Mouse (Mus musculus): ENCODE results near the gene Alkbh5. TPM values are rescaled to one million over a fixed set of nuclear protein-coding genes. Genes with fewer than 3 reads are reported as not detected.
"Not testable (repeated sequence)": the region's sequence is repeated elsewhere in the genome, so short reads cannot be mapped to it uniquely, and the experiment has no call there.

The Alkbh5 gene
- polyA plus RNA-seq, 1 experiment from 2014 or later, result 19.1 TPM

GRCm38 (mm10) chr11:60539540-60539939, 3.4 kb downstream of the Alkbh5 start:
- TF ChIP-seq CTCF (IDR thresholded peaks at IDR 0.05; ENCODE audit: low read depth), result no peak
- no peak for TF ChIP-seq EP300 (IDR thresholded peaks at IDR 0.05; ENCODE audit: low read depth)
- peaks cover 10% of the 10 kb centered on the region; the same call in 1 of the 2 replicates for H3K36me3 ChIP-seq (replicated peaks; ENCODE audit: insufficient read depth, low read length)
- DNase-seq (no peak), ATAC-seq (no peak)
- peak overlapping the region; percentile 98 for H3K4me2 ChIP-seq (ENCODE audit: low read depth, low read length)
- H3K27me3 ChIP-seq (ENCODE audit: insufficient read depth, low read length), result no peaks in the 10 kb centered on the region
- no peaks in the 10 kb centered on the region for H3K9me3 ChIP-seq (ENCODE audit: low read length)
- H3K9ac ChIP-seq (replicated peaks), result peak overlapping the region; percentile 70
- 6% methylated on average over 2 of the region's 2 CpGs for WGBS (ENCODE audit: insufficient replicate concordance)
- no peak overlapping the region for H3K27ac ChIP-seq (ENCODE audit: low read depth)
- H3K4me3 ChIP-seq (ENCODE audit: low read depth, low read length), result peak overlapping the region; percentile 64
- peaks cover 44% of the 10 kb centered on the region for H3K4me1 ChIP-seq (ENCODE audit: insufficient read depth)

GRCm38 (mm10) chr11:60540002-60540610, 3.9 kb downstream of the Alkbh5 start:
- peak overlapping the region; percentile 64 for H3K4me3 ChIP-seq (ENCODE audit: low read depth, low read length)
- H3K4me1 ChIP-seq (ENCODE audit: insufficient read depth), result peaks cover 48% of the 10 kb centered on the region
- H3K4me2 ChIP-seq (ENCODE audit: low read depth, low read length), result peak overlapping the region; percentile 98
- no peaks in the 10 kb centered on the region for H3K27me3 ChIP-seq (ENCODE audit: insufficient read depth, low read length)
- H3K27ac ChIP-seq (ENCODE audit: low read depth), result peak overlapping the region; percentile 30; the same call in 1 of the 2 replicates
- WGBS (ENCODE audit: insufficient replicate concordance), result 14% methylated on average over 4 of the region's 4 CpGs
- H3K9ac ChIP-seq (replicated peaks), result peak overlapping the region; percentile 53
- peaks cover 10% of the 10 kb centered on the region; the same call in 1 of the 2 replicates for H3K36me3 ChIP-seq (replicated peaks; ENCODE audit: insufficient read depth, low read length)
- TF ChIP-seq CTCF (IDR thresholded peaks at IDR 0.05; ENCODE audit: low read depth), result no peak
- no peak for TF ChIP-seq EP300 (IDR thresholded peaks at IDR 0.05; ENCODE audit: low read depth)
- ATAC-seq (no peak), DNase-seq (no peak)
- H3K9me3 ChIP-seq (ENCODE audit: low read length), result no peaks in the 10 kb centered on the region

GRCm38 (mm10) chr11:60540761-60541160, 4.6 kb downstream of the Alkbh5 start:
- no peak overlapping the region for H3K27ac ChIP-seq (ENCODE audit: low read depth)
- H3K4me2 ChIP-seq (ENCODE audit: low read depth, low read length), result peak overlapping the region; percentile 98
- H3K9ac ChIP-seq (replicated peaks), result peak overlapping the region; percentile 53
- no peaks in the 10 kb centered on the region for H3K9me3 ChIP-seq (ENCODE audit: low read length)
- H3K27me3 ChIP-seq (ENCODE audit: insufficient read depth, low read length), result no peaks in the 10 kb centered on the region
- no peak for ATAC-seq
- no peak for DNase-seq
- H3K36me3 ChIP-seq (replicated peaks; ENCODE audit: insufficient read depth, low read length), result peaks cover 10% of the 10 kb centered on the region; the same call in 1 of the 2 replicates
- 72% methylated on average over 2 of the region's 2 CpGs for WGBS (ENCODE audit: insufficient replicate concordance)
- peak overlapping the region; percentile 64 for H3K4me3 ChIP-seq (ENCODE audit: low read depth, low read length)
- TF ChIP-seq CTCF (IDR thresholded peaks at IDR 0.05; ENCODE audit: low read depth), result no peak
- TF ChIP-seq EP300 (IDR thresholded peaks at IDR 0.05; ENCODE audit: low read depth), result no peak
- peaks cover 48% of the 10 kb centered on the region for H3K4me1 ChIP-seq (ENCODE audit: insufficient read depth)

DNA sequence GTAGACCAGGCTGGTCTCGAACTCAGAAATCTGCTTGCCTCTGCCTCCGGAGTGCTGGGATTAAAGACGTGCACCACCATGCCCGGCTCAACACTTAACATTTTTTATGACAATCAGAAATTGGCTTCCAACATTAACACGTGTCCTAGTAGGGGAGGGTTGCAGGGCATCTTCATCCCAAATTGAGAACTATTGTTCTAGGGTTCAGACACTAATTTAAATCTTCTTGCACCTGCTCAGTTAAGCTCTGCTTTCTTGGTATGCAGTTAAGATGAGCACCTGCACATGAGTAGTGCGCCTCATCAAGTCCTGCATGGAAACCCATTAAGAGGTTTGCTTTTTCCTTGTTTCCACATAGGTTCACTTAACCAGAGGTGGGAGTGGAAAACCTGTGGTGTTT, 5.7 kb downstream of the Alkbh5 start:
- Histone ChIP-seq H3K4me1 (ENCODE audit: insufficient read depth) (peaks cover 40% of the 10 kb centered on the region), H3K9me3 (ENCODE audit: low read length) (no peaks in the 10 kb centered on the region), H3K4me2 (ENCODE audit: low read depth, low read length) (no peak overlapping the region), H3K27me3 (ENCODE audit: insufficient read depth, low read length) (no peaks in the 10 kb centered on the region), H3K36me3 (replicated peaks; ENCODE audit: insufficient read depth, low read length) (peaks cover 11% of the 10 kb centered on the region), H3K4me3 (ENCODE audit: low read depth, low read length) (no peak overlapping the region), H3K9ac (replicated peaks) (no peak overlapping the region), H3K27ac (ENCODE audit: low read depth) (no peak overlapping the region)
- TF ChIP-seq EP300 (IDR thresholded peaks at IDR 0.05; ENCODE audit: low read depth), result no peak
- WGBS (ENCODE audit: insufficient replicate concordance), result 86% methylated on average over 6 of the region's 6 CpGs
- DNase-seq (no peak), ATAC-seq (no peak)

DNA sequence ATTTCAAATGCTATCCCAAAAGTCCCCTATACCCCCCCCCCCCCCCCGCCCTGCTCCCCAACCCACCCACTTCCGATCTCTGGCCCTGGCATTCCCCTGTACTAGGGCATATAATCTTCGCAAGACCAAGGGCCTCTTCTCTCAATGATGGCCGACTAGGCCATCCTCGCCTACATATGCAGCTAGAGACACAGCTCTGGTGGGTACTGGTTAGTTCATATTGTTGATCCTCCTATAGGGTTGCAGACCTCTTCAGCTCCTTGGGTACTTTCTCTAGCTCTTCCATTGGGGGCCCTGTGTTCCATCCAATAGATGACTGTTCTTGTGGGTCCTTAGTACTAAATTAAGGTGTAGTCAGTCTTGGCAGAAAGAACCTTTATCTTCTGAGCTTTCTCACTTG, 7.0 kb downstream of the Alkbh5 start:
- DNase-seq, result not testable (repeated sequence)
- peaks cover 17% of the 10 kb centered on the region for H3K36me3 ChIP-seq (replicated peaks; ENCODE audit: insufficient read depth, low read length)

DNA sequence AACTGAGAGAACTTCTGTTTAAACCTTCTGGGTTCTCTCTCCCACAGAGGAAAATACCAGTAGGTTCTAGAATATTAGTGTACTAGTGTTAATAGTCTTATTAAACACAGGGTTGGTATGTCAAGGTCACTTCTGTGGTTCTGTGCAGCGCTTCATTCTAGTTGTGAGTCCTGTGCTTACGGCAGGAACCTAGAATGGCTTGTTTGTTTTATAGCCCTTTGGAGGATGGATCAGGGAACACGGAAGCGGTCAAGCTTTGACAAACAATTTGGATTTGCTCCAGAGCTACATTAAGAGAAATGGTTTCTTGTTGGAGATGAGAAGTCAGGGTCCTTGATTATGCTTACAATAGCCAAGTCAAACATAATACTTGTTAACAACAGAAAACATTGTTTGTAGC, 9.3 kb downstream of the Alkbh5 start:
- no peak overlapping the region for H3K9ac ChIP-seq (replicated peaks)
- no peak for DNase-seq
- no peak for ATAC-seq
- WGBS (ENCODE audit: insufficient replicate concordance), result 67% methylated on average over 4 of the region's 4 CpGs
- no peaks in the 10 kb centered on the region for H3K27me3 ChIP-seq (ENCODE audit: insufficient read depth, low read length)
- peaks cover 30% of the 10 kb centered on the region for H3K4me1 ChIP-seq (ENCODE audit: insufficient read depth)
- H3K36me3 ChIP-seq (replicated peaks; ENCODE audit: insufficient read depth, low read length), result peaks cover 31% of the 10 kb centered on the region
- H3K9me3 ChIP-seq (ENCODE audit: low read length), result no peaks in the 10 kb centered on the region
- H3K4me2 ChIP-seq (ENCODE audit: low read depth, low read length), result no peak overlapping the region
- no peak overlapping the region for H3K27ac ChIP-seq (ENCODE audit: low read depth)
- no peak overlapping the region for H3K4me3 ChIP-seq (ENCODE audit: low read depth, low read length)
- TF ChIP-seq EP300 (IDR thresholded peaks at IDR 0.05; ENCODE audit: low read depth) (no peak), CTCF (IDR thresholded peaks at IDR 0.05; ENCODE audit: low read depth) (no peak)

More for the DNA sequence above, 7.0 kb downstream of the Alkbh5 start:
- H3K9ac ChIP-seq (replicated peaks); ATAC-seq; H3K27me3 ChIP-seq (ENCODE audit: insufficient read depth, low read length); H3K4me2 ChIP-seq (ENCODE audit: low read depth, low read length); H3K27ac ChIP-seq (ENCODE audit: low read depth); H3K9me3 ChIP-seq (ENCODE audit: low read length); H3K4me3 ChIP-seq (ENCODE audit: low read depth, low read length): not testable (repeated sequence)
- H3K4me1 ChIP-seq (ENCODE audit: insufficient read depth), result peaks cover 40% of the 10 kb centered on the region
- WGBS (ENCODE audit: insufficient replicate concordance), result 81% methylated on average over 3 of the region's 5 CpGs

All from liver, postnatal 0 days (tissue).